Mouse (Mus musculus) midbrain, embryonic 11.5 days (tissue): ENCODE results near the gene Cwc22. TPM values are rescaled to one million over a fixed set of nuclear protein-coding genes. Genes with fewer than 3 reads are reported as not detected.

Experiments
- ATAC-seq: fragments of 200-750 bp; cut with Nextera tagmentation; 2 replicates; pipeline ENCODE4 v1.8.0; 2017; ENCODE audit warnings: moderate TSS enrichment, moderate library complexity; ENCODE audit not compliant: low FRiP score
- DNase-seq: peaks from one replicate; pipeline ENCODE4 v3.0.0; 2015; ENCODE audit warnings: low spot score; ENCODE audit errors: missing footprints
- H3K27ac ChIP-seq: fragments of 300-500 bp; sonication (generic); 2 replicates; pipeline ENCODE4 v1.5.1; 2014; ENCODE audit warnings: low read depth, low read length
- H3K27me3 ChIP-seq: fragments of 300-500 bp; sonication (generic); 2 replicates; pipeline ENCODE4 v1.6.1; 2014; ENCODE audit warnings: mild to moderate bottlenecking, low read length, moderate library complexity, mixed read lengths; ENCODE audit not compliant: control insufficient read depth, insufficient read depth
- H3K36me3 ChIP-seq: fragments of 300-500 bp; sonication (generic); 2 replicates; pipeline ENCODE4 v1.6.1; 2014; ENCODE audit warnings: mild to moderate bottlenecking, low read length, moderate library complexity, mixed read lengths; ENCODE audit not compliant: control insufficient read depth, insufficient read depth
- H3K4me1 ChIP-seq: fragments of 300-500 bp; sonication (generic); 2 replicates; pipeline ENCODE4 v1.6.1; 2014; ENCODE audit warnings: low read length; ENCODE audit not compliant: control insufficient read depth, insufficient read depth
- H3K4me2 ChIP-seq: fragments of 300-500 bp; sonication (generic); 2 replicates; pipeline ENCODE4 v1.6.1; 2014; ENCODE audit warnings: mild to moderate bottlenecking, moderate library complexity
- H3K4me3 ChIP-seq: fragments of 300-500 bp; sonication (generic); 2 replicates; pipeline ENCODE4 v1.5.1; 2014; ENCODE audit warnings: low read depth, low read length
- H3K9ac ChIP-seq: fragments of 300-500 bp; sonication (generic); 2 replicates; pipeline ENCODE4 v1.6.1; 2014; ENCODE audit warnings: low read length
- H3K9me3 ChIP-seq: fragments of 300-500 bp; sonication (generic); 2 replicates; pipeline ENCODE4 v1.6.1; 2016; ENCODE audit warnings: low read length; ENCODE audit not compliant: control insufficient read depth
- WGBS: fragments of 180-500 bp; shearing (Covaris S2); extraction: QIAGEN DNeasy Blood & Tissue Kit; methylation state at CpG from one replicate; pipeline ENCODE4 v1.1.7; 2014; 5-methylcytosine and 5-hydroxymethylcytosine counted together
- polyA plus RNA-seq: library from polyadenylated mRNA; unstranded; fragments of >200 nt; fragmentation: Nextera tagmentation; extraction: Ambion mirVana; gene quantifications from 2 replicates; pipeline ENCODE4 v1.2.1, GENCODE M21; 2014

The Cwc22 gene
- polyA plus RNA-seq, 1 experiment from 2014 or later, result 38.5 TPM

DNA sequence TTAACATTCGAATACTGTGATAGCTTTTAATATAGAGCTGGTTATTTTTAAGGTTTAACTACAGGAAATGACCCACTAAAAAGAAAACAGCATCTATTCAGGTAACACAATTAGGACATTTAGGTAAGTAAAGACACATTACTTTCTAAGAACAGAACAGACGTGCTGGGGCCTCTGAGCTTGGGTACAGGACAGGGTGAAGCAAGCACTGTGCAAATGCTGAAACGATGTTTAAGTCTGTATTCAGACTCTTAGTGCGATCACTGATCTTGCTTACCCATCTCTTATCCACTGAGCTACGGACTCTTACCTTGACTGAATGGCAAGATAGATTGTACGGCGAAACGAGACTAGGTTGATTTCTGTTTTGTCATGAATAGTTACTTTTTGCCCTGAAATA, 31.0 kb downstream of the Cwc22 start:
- H3K9ac ChIP-seq, result no peak overlapping the region
- ATAC-seq, result no peak
- no peak overlapping the region for H3K4me2 ChIP-seq
- no peak for DNase-seq
- WGBS, result 95% methylated on average over 8 of the region's 8 CpGs
- H3K27me3 ChIP-seq, result no peaks in the 10 kb centered on the region
- no peaks in the 10 kb centered on the region for H3K4me1 ChIP-seq
- H3K27ac ChIP-seq, result no peak overlapping the region
- no peaks in the 10 kb centered on the region for H3K9me3 ChIP-seq
- H3K36me3 ChIP-seq, result peaks cover 2% of the 10 kb centered on the region; the same call in 1 of the 2 replicates
- H3K4me3 ChIP-seq, result no peak overlapping the region

DNA sequence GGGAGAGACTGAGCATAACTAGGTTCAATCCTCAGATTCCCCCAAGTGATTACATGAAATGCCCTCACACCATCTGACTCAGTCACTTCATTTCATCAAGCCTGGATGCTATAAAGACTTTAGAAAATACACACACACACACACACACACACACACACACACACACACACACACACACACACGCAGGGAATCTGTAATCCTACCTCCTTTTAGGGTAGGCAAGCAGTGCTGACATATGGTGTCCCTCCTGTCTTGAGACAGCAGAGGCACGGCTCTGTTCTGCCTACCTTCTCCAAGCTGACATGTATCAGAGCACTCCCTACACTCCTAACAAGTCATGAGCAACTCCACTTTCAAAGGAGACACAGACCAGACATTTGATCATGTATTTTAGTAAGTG, 32.5 kb downstream of the Cwc22 start:
- H3K36me3 ChIP-seq, result peaks cover 2% of the 10 kb centered on the region; the same call in 1 of the 2 replicates
- no peak for ATAC-seq
- H3K9me3 ChIP-seq, result no peaks in the 10 kb centered on the region
- 91% methylated on average over 2 of the region's 2 CpGs for WGBS
- no peak overlapping the region for H3K4me2 ChIP-seq
- H3K27ac ChIP-seq, result no peak overlapping the region
- no peaks in the 10 kb centered on the region for H3K4me1 ChIP-seq
- no peak overlapping the region for H3K9ac ChIP-seq
- no peaks in the 10 kb centered on the region for H3K27me3 ChIP-seq
- H3K4me3 ChIP-seq, result no peak overlapping the region
- DNase-seq, result no peak

DNA sequence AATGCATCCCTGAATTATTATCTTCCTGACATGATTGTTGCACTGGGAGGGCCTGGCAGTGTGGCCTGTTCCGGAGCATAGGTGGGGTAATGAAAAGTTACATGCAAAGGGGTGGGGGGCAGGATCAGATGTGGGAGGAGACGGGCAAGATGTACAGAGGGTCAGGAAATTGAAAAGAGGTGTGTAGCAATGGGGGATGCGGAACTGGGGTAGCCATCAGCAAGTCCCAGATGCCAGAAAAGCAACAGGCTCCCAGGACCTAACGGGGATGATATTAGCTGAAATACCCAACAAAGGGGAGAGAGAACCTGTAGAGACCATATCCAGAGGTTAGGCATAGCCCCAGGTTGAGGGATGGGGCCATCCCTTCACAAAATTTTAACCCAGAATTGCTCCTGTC, 34.0 kb downstream of the Cwc22 start:
- no peaks in the 10 kb centered on the region for H3K4me1 ChIP-seq
- H3K4me2 ChIP-seq, result no peak overlapping the region
- no peaks in the 10 kb centered on the region for H3K27me3 ChIP-seq
- DNase-seq, result no peak
- no peak overlapping the region for H3K27ac ChIP-seq
- no peaks in the 10 kb centered on the region for H3K9me3 ChIP-seq
- H3K4me3 ChIP-seq, result no peak overlapping the region
- ATAC-seq, result no peak
- no peak overlapping the region for H3K9ac ChIP-seq
- H3K36me3 ChIP-seq, result peaks cover 2% of the 10 kb centered on the region; the same call in 1 of the 2 replicates
- WGBS, result 95% methylated on average over 4 of the region's 4 CpGs

DNA sequence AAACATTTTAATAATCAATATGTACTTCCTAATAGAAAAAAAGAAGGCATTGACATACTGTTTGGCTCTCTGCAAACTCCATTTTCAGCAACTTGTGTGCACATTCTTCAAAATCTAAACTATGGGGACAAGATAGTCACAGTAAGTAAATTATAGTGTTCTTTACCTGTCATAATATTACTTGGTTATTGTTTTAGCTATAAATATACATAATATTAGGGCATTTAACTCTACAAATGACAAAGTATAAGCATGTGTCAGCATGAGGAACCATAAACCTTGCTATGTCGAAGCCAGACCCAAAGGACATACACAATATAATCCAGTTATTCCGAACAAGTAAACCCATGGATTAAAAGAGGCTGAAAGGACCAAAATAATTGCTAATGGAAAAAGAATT, 34.7 kb downstream of the Cwc22 start:
- H3K27ac ChIP-seq, result no peak overlapping the region

DNA sequence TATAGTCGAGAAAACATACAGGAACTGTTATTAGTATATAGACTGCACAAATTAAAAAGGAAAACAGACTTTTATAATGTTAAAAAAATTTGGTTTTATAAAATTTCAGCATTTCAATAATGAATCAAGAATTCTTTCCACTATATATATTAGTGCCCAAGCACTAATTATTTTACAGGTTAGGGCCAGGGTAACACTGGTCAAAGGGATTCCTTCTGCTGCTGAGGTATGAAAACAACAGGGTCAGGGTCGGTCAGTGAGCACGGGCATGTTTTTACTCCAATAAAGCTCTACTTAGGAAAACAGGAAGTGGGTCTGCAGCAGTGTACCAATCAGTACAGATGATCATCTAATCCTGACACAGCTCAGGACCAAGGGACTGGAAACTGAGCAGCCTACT, 36.0 kb downstream of the Cwc22 start:
- Histone ChIP-seq H3K4me2 (no peak overlapping the region), H3K9me3 (no peaks in the 10 kb centered on the region), H3K4me3 (no peak overlapping the region), H3K27me3 (no peaks in the 10 kb centered on the region), H3K4me1 (no peaks in the 10 kb centered on the region), H3K36me3 (peaks cover under 1% of the 10 kb centered on the region; the same call in 1 of the 2 replicates), H3K27ac (no peak overlapping the region), H3K9ac (no peak overlapping the region)
- no peak for ATAC-seq
- 81% methylated on average over 3 of the region's 3 CpGs for WGBS
- DNase-seq, result no peak

More for the DNA sequence above, 34.7 kb downstream of the Cwc22 start:
- Histone ChIP-seq H3K9ac (no peak overlapping the region), H3K4me3 (no peak overlapping the region), H3K4me2 (no peak overlapping the region), H3K9me3 (no peaks in the 10 kb centered on the region), H3K36me3 (peaks cover 2% of the 10 kb centered on the region; the same call in 1 of the 2 replicates), H3K27me3 (no peaks in the 10 kb centered on the region), H3K4me1 (no peaks in the 10 kb centered on the region)
- 90% methylated on average over 2 of the region's 2 CpGs for WGBS
- no peak for DNase-seq
- no peak for ATAC-seq

DNA sequence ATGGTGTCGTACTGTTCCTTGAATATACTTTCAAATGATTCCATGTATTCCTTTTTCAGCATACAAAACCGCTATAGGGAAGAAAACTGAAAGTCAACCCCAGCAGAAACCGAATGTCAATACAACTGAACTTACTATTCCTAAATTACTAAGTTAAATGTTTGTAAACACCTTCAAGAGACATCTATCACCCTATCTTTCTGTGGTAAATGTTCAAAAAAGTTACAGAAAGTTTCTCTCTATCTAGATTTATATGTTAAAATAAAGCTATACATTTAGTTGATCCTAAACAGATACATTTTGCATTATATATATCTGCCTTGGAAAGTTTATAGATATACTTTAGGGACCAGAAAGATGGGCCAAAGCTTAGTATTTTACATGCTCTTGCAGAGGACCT, 39.0 kb downstream of the Cwc22 start:
- no peak overlapping the region for H3K27ac ChIP-seq
- peaks cover 12% of the 10 kb centered on the region; the same call in 1 of the 2 replicates for H3K36me3 ChIP-seq
- no peak overlapping the region for H3K4me2 ChIP-seq
- 93% methylated on average over 3 of the region's 3 CpGs for WGBS
- no peaks in the 10 kb centered on the region for H3K4me1 ChIP-seq
- no peak overlapping the region for H3K9ac ChIP-seq
- H3K4me3 ChIP-seq, result no peak overlapping the region
- ATAC-seq, result no peak
- DNase-seq, result no peak
- no peaks in the 10 kb centered on the region for H3K27me3 ChIP-seq
- no peaks in the 10 kb centered on the region for H3K9me3 ChIP-seq

DNA sequence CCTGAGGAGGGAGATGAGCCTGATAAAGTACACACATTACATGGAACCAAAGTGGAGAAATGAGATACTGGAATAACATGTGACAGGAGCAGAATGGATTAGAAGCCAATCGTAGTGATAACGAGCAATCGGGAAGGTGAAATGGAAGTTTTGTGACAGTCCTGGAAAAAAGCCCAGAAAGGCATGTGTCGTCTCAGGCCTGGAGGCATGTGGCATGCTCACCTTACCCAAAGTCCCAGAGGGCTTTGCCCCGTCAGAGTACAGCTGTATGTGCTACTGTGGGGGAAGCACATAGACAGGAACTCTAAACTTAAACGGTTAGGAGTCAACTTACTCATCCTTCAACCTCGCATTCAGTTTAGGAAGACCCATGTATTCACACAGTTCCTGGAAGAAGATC, 41.2 kb downstream of the Cwc22 start:
- H3K4me3 ChIP-seq, result no peak overlapping the region

DNA sequence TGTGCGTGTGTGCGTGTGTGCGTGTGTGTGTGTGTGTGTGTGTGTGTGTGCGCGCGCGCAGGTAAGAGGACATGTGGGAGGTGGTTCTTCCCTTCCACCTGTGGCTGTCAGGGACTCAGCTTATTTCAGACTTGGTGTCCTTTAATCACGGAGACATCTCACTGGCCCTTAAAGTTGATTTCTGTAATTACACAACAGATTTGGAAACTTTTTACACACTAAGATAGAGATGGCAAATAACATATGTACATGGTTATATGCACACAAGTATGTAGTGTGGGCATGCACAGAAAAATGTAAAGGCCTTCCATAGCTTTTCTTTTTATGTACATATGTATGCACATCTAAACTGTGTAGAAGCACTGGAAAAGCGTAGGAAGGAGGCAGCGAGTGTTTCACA, 41.7 kb downstream of the Cwc22 start:
- no peak for DNase-seq
- ATAC-seq, result no peak
- Histone ChIP-seq H3K36me3 (peaks cover 17% of the 10 kb centered on the region; the same call in 1 of the 2 replicates), H3K9me3 (no peaks in the 10 kb centered on the region), H3K4me1 (no peaks in the 10 kb centered on the region), H3K27ac (no peak overlapping the region), H3K4me2 (no peak overlapping the region), H3K9ac (no peak overlapping the region), H3K4me3 (no peak overlapping the region), H3K27me3 (no peaks in the 10 kb centered on the region)
- WGBS, result 97% methylated on average over 10 of the region's 10 CpGs

More for the DNA sequence above, 41.2 kb downstream of the Cwc22 start:
- no peaks in the 10 kb centered on the region for H3K9me3 ChIP-seq
- ATAC-seq (no peak), DNase-seq (no peak)
- 93% methylated on average over 7 of the region's 7 CpGs for WGBS
- peaks cover 14% of the 10 kb centered on the region; the same call in 1 of the 2 replicates for H3K36me3 ChIP-seq
- no peak overlapping the region for H3K27ac ChIP-seq
- H3K4me2 ChIP-seq, result no peak overlapping the region
- H3K4me1 ChIP-seq, result no peaks in the 10 kb centered on the region
- H3K27me3 ChIP-seq, result no peaks in the 10 kb centered on the region
- no peak overlapping the region for H3K9ac ChIP-seq

DNA sequence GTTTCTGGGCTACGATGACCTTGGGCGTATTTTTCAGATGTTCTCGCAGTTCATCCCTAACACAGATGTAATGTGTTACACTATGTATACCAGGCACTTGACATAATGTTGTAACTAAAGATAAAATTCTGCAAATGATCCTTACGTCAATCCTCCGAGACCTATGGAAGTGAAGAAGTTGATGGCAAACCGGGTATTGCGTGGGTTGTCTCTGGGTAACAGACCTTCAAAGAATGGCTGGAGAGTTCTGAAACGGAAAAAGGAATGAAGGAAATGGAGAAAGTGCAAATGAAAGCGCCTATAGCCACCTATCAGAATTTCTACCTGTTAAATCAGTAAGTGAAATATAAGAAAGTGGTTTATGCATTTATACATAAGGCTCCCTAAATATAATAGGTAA, 42.2 kb downstream of the Cwc22 start:
- no peak for ATAC-seq
- H3K4me2 ChIP-seq, result no peak overlapping the region
- H3K9me3 ChIP-seq, result no peaks in the 10 kb centered on the region
- H3K9ac ChIP-seq, result no peak overlapping the region
- no peak overlapping the region for H3K27ac ChIP-seq
- H3K4me3 ChIP-seq, result no peak overlapping the region
- H3K4me1 ChIP-seq, result no peaks in the 10 kb centered on the region
- H3K36me3 ChIP-seq, result peaks cover 20% of the 10 kb centered on the region; the same call in 1 of the 2 replicates
- DNase-seq, result no peak
- WGBS, result 94% methylated on average over 9 of the region's 9 CpGs
- H3K27me3 ChIP-seq, result no peaks in the 10 kb centered on the region
